Mouse (Mus musculus): Measurements from ENCODE around the gene Defb22. TPM values are rescaled to one million over a fixed set of nuclear protein-coding genes. Genes with fewer than 3 reads are reported as not detected.

The Defb22 gene
- polyA plus RNA-seq (2015; fragmentation: Nextera tagmentation; extraction: Ambion mirVana): not detected in 2 replicates

DNA sequence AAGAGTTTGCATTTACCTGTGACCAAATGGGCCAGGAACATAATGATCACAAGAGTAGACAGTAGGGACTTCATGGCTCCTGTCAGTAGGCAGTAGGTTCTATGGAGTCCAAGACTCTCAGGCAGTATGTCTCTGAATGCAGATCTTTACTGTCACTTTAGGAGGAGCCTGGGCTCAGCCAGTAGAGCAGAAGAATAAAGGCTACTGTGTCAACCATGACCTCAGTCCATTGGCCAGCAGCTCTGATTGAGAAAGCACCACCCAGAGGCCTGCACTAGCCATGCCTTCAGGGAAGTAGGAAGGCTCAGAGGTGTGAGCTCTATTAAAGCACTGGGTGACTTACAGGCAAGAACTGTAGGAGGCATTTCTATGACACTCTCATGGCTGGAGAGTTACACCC, at the start of gene Defb22:
Defb22 (minus strand) TSS at position 101 of the 400 bp plus-strand sequence.
- no peak within 1 kb of the TSS for H3K4me2 ChIP-seq
- no peaks in the 10 kb centered on the region for H3K9me3 ChIP-seq
- H3K27me3 ChIP-seq: no peaks in the 10 kb centered on the region
- H3K9ac ChIP-seq: no peak within 1 kb of the TSS
- no peaks in the 10 kb centered on the region for H3K4me1 ChIP-seq
- no peak within 1 kb of the TSS for H3K27ac ChIP-seq
- no peak within 1 kb of the TSS for H3K4me3 ChIP-seq
- no peak for ATAC-seq (ENCODE audit: insufficient number of reproducible peaks, low FRiP score, low TSS enrichment, low read depth)
- no peaks in the 10 kb centered on the region for H3K36me3 ChIP-seq

DNA sequence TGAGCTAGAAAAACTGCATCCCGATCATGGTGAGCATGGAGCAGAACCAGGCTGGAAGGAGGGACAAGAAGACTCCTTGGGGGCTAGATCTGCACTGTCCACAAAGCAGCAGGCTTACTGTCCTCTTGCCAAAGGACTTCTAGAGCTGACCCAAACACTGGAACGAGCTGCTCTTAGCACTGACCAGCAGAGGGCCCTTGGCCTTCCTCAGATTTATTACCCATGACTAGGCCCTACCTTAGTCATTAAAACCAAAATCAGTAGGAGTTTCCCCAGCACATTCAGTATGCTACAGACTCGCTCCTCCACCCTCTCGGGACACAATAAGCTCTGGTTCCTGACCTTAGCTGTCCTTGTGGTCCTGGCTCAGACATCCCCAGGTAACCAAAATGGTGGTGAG, 28.0 kb upstream of the Defb22 start, which contains the start of gene Defb28:
Defb28 (plus strand) TSS at position 275 of the 400 bp plus-strand sequence.
- no peaks in the 10 kb centered on the region for H3K27me3 ChIP-seq

DNA sequence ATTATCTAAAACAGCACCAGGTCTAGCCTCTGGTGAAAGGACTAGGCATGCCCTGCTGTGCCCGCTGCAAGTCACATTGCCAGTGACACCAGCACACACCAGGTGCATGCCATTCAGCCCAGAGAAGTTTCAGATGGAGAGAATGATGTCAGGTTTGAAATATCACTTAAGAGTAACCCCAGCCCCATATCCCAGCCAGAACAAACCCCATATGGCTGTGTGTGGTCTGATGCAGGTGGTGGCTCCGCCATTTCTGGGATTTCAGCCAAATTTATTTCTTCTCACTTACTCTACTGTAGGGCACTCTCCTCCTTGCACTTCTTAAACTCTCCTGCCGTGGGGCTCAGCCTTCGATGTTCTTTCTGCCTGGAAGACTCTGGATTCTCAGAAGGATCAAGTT, 26.1 kb upstream of the Defb22 start:
- Histone ChIP-seq H3K27me3 (no peaks in the 10 kb centered on the region), H3K4me3 (no peak overlapping the region), H3K36me3 (no peaks in the 10 kb centered on the region), H3K9ac (no peak overlapping the region), H3K27ac (no peak overlapping the region), H3K4me1 (peaks cover 4% of the 10 kb centered on the region; the same call in 1 of the 2 replicates), H3K9me3 (no peaks in the 10 kb centered on the region), H3K4me2 (no peak overlapping the region)
- ATAC-seq (ENCODE audit: insufficient number of reproducible peaks, low FRiP score, low TSS enrichment, low read depth): no peak
- 37% methylated on average over 4 of the region's 4 CpGs for WGBS

More for the DNA sequence above, 28.0 kb upstream of the Defb22 start, which contains the start of gene Defb28:
- 71% methylated on average over 4 of the region's 4 CpGs for WGBS
- H3K9me3 ChIP-seq: no peaks in the 10 kb centered on the region
- no peaks in the 10 kb centered on the region for H3K36me3 ChIP-seq
- H3K4me2 ChIP-seq: no peak within 1 kb of the TSS
- no peak for ATAC-seq (ENCODE audit: insufficient number of reproducible peaks, low FRiP score, low TSS enrichment, low read depth)
- no peak within 1 kb of the TSS for H3K4me3 ChIP-seq
- H3K9ac ChIP-seq: no peak within 1 kb of the TSS
- H3K27ac ChIP-seq: no peak within 1 kb of the TSS
- peaks cover 4% of the 10 kb centered on the region; the same call in 1 of the 2 replicates for H3K4me1 ChIP-seq

DNA sequence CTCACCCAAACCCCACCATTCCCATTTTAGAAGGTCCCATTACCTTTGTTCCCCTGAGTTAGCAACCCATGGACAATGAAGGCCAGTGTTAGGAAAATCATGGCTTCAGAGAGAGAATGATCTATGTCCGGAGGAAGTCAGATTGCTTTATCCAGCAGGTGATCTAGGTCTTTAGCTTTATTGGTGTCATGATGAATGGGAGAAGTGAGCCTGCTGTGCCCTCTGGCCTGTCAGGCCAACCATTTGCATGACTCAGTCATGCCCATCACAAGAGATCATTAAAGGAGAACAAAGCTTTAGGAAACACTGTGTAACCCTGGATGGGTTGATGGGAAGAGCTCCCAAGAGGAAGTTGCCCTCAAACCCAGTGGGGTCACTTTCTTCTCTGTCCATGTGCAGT, 21.7 kb upstream of the Defb22 start, which contains the start of gene Defb26:
Defb26 (minus strand) TSS at position 101 of the 400 bp plus-strand sequence.
- H3K9me3 ChIP-seq: no peaks in the 10 kb centered on the region
- H3K27ac ChIP-seq: no peak within 1 kb of the TSS
- H3K27me3 ChIP-seq: no peaks in the 10 kb centered on the region
- no peaks in the 10 kb centered on the region for H3K36me3 ChIP-seq
- no peak within 1 kb of the TSS for H3K9ac ChIP-seq
- peaks cover 4% of the 10 kb centered on the region; the same call in 1 of the 2 replicates for H3K4me1 ChIP-seq
- no peak for ATAC-seq (ENCODE audit: insufficient number of reproducible peaks, low FRiP score, low TSS enrichment, low read depth)
- WGBS: 84% methylated on average over 1 of the region's 1 CpGs
- no peak within 1 kb of the TSS for H3K4me2 ChIP-seq
- H3K4me3 ChIP-seq: no peak within 1 kb of the TSS

DNA sequence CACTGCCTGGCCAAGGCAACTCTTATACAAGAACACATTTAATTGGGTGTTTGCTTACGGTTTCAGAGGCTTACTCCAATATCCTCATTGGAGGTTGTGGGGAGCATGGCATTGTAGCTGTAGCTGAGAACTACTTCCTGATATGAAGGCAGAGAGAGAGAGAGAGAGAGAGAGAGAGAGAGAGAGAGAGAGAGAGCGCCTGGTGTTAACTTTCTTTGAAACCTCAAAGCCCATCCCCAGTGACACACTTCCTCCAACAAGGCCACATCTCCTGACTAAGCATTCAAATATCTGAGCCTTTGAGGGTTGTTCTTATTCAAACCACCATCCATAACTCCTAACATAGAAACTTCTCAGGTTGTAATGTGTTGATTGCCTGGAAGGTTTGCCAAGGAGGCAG, 14.0 kb upstream of the Defb22 start:
- WGBS: 84% methylated on average over 2 of the region's 2 CpGs
- no peak overlapping the region for H3K27ac ChIP-seq
- H3K27me3 ChIP-seq: no peaks in the 10 kb centered on the region
- no peak overlapping the region for H3K9ac ChIP-seq
- no peaks in the 10 kb centered on the region for H3K9me3 ChIP-seq
- no peak overlapping the region for H3K4me2 ChIP-seq
- ATAC-seq (ENCODE audit: insufficient number of reproducible peaks, low FRiP score, low TSS enrichment, low read depth): no peak
- no peaks in the 10 kb centered on the region for H3K36me3 ChIP-seq
- no peaks in the 10 kb centered on the region for H3K4me1 ChIP-seq
- H3K4me3 ChIP-seq: no peak overlapping the region

DNA sequence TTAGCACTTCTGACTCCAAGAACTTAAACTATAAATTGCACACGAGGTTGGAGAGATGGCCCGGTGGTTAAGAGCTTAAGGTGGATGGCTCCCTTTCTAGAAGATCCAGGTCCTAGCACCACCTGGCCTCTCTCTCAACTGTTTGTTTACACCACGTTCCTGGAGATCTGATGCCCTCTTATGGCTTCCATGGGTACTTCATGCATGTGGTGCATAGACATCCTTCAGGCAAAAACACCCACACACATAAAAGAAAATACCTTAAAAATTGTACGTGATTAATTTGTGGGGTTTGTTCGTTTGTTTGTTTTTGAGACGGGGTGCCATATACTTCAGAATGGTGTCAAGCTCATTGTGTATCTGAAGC, 10.9 kb upstream of the Defb22 start:
- Histone ChIP-seq H3K4me1 (no peaks in the 10 kb centered on the region), H3K4me2 (no peak overlapping the region), H3K27me3 (no peaks in the 10 kb centered on the region), H3K36me3 (no peaks in the 10 kb centered on the region), H3K4me3 (no peak overlapping the region), H3K9me3 (no peaks in the 10 kb centered on the region), H3K27ac (no peak overlapping the region), H3K9ac (no peak overlapping the region)
- no peak for ATAC-seq (ENCODE audit: insufficient number of reproducible peaks, low FRiP score, low TSS enrichment, low read depth)
- 77% methylated on average over 6 of the region's 6 CpGs for WGBS

DNA sequence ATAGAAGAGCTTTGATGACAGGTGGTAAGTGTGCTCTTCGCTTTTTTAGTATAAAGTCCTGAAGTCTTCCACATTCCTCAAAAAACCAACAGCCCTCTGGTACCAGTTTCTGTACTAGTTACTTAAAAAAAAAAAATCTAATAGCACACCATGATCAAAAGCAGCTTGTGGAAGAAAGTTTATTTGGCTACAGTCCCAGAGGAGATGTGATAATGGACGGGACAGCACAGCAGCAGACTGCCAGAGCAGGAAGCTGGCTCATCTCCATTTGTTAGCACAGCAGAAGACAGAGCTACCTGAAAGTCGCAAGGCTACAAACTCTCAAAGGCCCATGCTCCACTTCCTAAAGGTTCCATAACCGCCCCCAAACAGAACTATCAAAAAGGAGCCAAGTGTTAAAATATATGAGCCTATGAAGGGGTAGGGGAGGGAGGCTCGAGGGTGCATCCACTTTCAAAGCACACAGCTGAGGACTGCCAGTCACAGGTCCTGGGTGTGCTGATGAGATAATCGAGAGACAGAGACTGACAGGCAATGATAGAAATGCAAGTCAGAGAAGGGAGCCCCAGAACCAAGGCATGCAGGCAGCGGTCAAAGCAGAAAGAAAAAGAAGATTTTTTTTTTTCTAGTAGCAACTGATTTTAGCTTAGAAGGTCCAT, 10.4 kb upstream of the Defb22 start:
- Histone ChIP-seq H3K4me1 (no peaks in the 10 kb centered on the region), H3K9ac (no peak overlapping the region), H3K4me3 (no peak overlapping the region), H3K36me3 (no peaks in the 10 kb centered on the region), H3K27me3 (no peaks in the 10 kb centered on the region), H3K27ac (no peak overlapping the region), H3K9me3 (no peaks in the 10 kb centered on the region), H3K4me2 (no peak overlapping the region)
- ATAC-seq (ENCODE audit: insufficient number of reproducible peaks, low FRiP score, low TSS enrichment, low read depth): no peak
- 66% methylated on average over 7 of the region's 7 CpGs for WGBS

DNA sequence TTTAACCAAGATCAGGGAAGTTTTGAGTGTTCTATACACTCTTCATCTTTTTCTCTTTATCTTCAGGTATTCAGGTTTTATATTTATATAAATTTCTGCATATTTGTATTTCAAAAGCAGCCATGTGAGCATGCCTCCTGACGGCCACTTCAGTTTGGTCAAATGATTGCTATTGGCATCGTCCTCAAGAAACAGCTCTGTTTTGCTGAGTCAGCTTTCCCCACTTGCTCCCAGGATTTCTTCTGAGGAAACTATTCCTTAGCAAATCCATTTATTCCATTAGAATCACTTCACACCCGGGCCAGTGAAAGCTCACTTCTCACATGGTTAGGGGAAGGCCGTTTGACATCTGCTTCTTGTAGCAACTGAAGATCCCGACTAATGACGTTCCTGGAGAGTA, 8.1 kb upstream of the Defb22 start:
- Histone ChIP-seq H3K4me1 (no peaks in the 10 kb centered on the region), H3K4me2 (no peak overlapping the region), H3K36me3 (no peaks in the 10 kb centered on the region), H3K27ac (no peak overlapping the region), H3K9ac (no peak overlapping the region), H3K4me3 (no peak overlapping the region), H3K27me3 (no peaks in the 10 kb centered on the region), H3K9me3 (no peaks in the 10 kb centered on the region)
- 60% methylated on average over 6 of the region's 6 CpGs for WGBS
- ATAC-seq (ENCODE audit: insufficient number of reproducible peaks, low FRiP score, low TSS enrichment, low read depth): no peak

DNA sequence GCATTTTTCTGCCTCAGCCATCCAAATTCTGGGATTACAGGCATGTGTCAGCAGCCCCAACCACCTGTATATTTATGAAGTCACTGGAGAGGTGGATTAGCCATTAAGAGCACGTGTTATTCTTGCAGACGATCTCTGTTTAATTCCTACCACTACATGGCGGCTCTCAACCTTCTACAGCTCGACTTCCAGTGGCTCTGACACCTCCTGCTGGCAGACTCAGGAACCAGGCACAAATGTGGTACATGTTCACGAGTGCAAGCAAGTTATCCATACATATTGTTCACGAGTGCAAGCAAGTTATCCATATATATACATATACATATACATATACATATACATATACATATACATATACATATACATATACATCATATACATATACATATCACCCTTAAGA, 3.2 kb upstream of the Defb22 start:
- H3K9me3 ChIP-seq: no peaks in the 10 kb centered on the region
- H3K9ac ChIP-seq: no peak overlapping the region
- 73% methylated on average over 6 of the region's 6 CpGs for WGBS
- H3K4me2 ChIP-seq: no peak overlapping the region
- no peak for ATAC-seq (ENCODE audit: insufficient number of reproducible peaks, low FRiP score, low TSS enrichment, low read depth)
- H3K27me3 ChIP-seq: no peaks in the 10 kb centered on the region
- no peak overlapping the region for H3K27ac ChIP-seq
- H3K4me1 ChIP-seq: no peaks in the 10 kb centered on the region
- no peaks in the 10 kb centered on the region for H3K36me3 ChIP-seq
- no peak overlapping the region for H3K4me3 ChIP-seq

DNA sequence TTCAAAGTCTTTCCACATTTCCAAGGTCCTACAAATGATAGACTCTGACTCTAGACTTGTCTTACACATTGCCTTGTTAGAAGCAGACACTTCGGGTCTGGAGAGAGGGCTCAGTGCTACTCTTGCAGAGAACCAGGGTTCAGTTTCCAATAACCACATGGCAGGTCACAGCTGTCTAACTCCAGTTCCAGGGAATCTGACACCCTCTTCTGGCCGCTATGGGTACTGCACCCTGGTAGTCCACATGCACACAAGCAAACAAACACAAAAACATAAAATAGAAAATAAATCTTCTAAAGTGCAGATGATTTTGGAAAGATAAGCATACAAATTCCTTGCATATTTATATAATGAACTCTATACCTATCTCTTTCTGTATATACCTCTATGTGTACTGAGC, 2.9 kb downstream of the Defb22 start:
- H3K27me3 ChIP-seq: no peaks in the 10 kb centered on the region
- ATAC-seq (ENCODE audit: insufficient number of reproducible peaks, low FRiP score, low TSS enrichment, low read depth): no peak
- WGBS: 71% methylated on average over 2 of the region's 2 CpGs
- no peak overlapping the region for H3K4me3 ChIP-seq
- no peaks in the 10 kb centered on the region for H3K36me3 ChIP-seq
- H3K9ac ChIP-seq: no peak overlapping the region
- H3K9me3 ChIP-seq: no peaks in the 10 kb centered on the region
- no peak overlapping the region for H3K4me2 ChIP-seq
- no peaks in the 10 kb centered on the region for H3K4me1 ChIP-seq
- H3K27ac ChIP-seq: no peak overlapping the region

DNA sequence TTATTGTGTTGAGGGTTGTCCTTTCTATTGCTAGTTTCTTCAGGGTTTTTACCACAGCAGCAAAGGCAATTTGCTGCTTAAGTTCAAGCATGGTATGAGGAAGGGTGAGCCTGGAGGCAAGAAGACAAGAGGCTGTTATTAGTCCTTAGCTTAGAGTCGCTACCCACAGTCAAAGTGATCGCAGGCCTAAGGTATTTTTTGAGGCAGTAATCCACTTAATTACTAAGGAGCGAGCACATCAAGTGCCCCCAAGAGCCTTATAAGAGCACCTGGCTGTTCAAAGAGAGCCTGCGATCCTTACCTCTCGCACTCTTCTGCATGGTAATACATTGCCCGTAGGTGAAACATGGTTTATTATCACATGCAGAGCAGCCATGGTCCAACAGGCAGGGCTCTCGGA, 8.2 kb downstream of the Defb22 start:
- Histone ChIP-seq H3K4me3 (no peak overlapping the region), H3K36me3 (no peaks in the 10 kb centered on the region), H3K27ac (no peak overlapping the region), H3K4me2 (no peak overlapping the region), H3K27me3 (no peaks in the 10 kb centered on the region), H3K9me3 (no peaks in the 10 kb centered on the region), H3K4me1 (no peaks in the 10 kb centered on the region), H3K9ac (no peak overlapping the region)
- WGBS: 63% methylated on average over 7 of the region's 7 CpGs
- ATAC-seq (ENCODE audit: insufficient number of reproducible peaks, low FRiP score, low TSS enrichment, low read depth): no peak

DNA sequence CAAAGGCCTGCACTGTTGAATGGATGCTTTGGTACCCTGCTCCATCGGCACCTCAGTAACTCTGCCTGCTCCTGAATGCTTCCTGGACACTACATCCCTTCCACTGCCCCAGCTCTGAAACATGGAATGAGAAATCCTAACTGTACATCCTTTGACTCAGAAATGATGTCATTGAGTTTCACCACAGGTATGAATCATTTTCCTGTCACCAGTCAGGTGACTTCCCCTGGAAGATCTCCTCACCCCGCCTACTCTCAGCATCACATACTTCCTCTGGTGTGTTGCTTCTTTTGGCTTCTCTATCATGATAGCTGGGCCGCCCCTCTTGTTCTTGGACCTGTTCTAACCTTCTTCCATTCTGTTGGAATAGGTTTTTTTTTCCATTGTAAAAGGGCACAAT, 9.1 kb downstream of the Defb22 start:
- Histone ChIP-seq H3K9ac (no peak overlapping the region), H3K27me3 (no peaks in the 10 kb centered on the region), H3K4me2 (no peak overlapping the region), H3K4me1 (no peaks in the 10 kb centered on the region), H3K9me3 (no peaks in the 10 kb centered on the region), H3K27ac (no peak overlapping the region), H3K36me3 (no peaks in the 10 kb centered on the region), H3K4me3 (no peak overlapping the region)
- WGBS: 80% methylated on average over 3 of the region's 3 CpGs
- no peak for ATAC-seq (ENCODE audit: insufficient number of reproducible peaks, low FRiP score, low TSS enrichment, low read depth)

DNA sequence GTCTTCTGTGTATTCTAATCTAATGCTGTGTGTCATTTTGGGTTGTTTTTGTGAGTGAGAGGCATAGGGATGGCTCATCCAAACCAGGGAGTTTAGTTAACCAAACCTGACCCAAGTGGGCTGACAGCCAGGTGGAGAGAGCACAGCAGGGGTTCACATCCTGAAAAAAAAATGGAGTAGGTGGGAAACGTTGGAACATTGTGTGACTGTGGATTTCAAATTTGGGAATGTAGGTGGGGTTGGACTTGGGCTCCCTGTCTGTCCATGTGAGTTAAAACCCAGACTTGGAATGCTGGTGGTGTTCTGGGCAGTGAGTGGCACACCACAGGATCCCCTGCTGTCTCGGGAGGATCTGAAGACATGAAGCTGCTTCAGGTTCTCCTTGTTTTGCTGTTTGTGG, 13.2 kb downstream of the Defb22 start, which contains the start of gene Defb20:
Defb20 (plus strand) TSS at position 301 of the 400 bp plus-strand sequence.
- Histone ChIP-seq H3K9ac (no peak within 1 kb of the TSS), H3K4me2 (no peak within 1 kb of the TSS), H3K9me3 (no peaks in the 10 kb centered on the region), H3K27me3 (no peaks in the 10 kb centered on the region), H3K27ac (no peak within 1 kb of the TSS), H3K36me3 (no peaks in the 10 kb centered on the region), H3K4me3 (no peak within 1 kb of the TSS), H3K4me1 (no peaks in the 10 kb centered on the region)
- WGBS: 48% methylated on average over 2 of the region's 2 CpGs
- no peak for ATAC-seq (ENCODE audit: insufficient number of reproducible peaks, low FRiP score, low TSS enrichment, low read depth)
